Mouse (Mus musculus) liver, embryonic 16.5 days (tissue): ENCODE results near the gene Clic4. TPM values are rescaled to one million over a fixed set of nuclear protein-coding genes. Genes with fewer than 3 reads are reported as not detected.

Experiments used
- ATAC-seq: fragments of 200-750 bp; cut with Nextera tagmentation; 2 replicates; pipeline ENCODE4 v1.8.0; 2017; ENCODE audit warnings: low read depth, mild to moderate bottlenecking, moderate number of reproducible peaks, moderate library complexity
- H3K27ac ChIP-seq: fragments of 300-500 bp; sonication (generic); 2 replicates; pipeline ENCODE4 v1.5.1; 2014; ENCODE audit warnings: mild to moderate bottlenecking, low read length
- H3K27me3 ChIP-seq: fragments of 300-500 bp; sonication (generic); 2 replicates; pipeline ENCODE4 v1.6.1; 2014; ENCODE audit warnings: low read depth, low read length, mixed read lengths; ENCODE audit not compliant: control insufficient read depth, insufficient read depth
- H3K36me3 ChIP-seq: fragments of 300-500 bp; sonication (generic); 2 replicates; pipeline ENCODE4 v1.6.1; 2014; ENCODE audit warnings: mild to moderate bottlenecking; ENCODE audit not compliant: control insufficient read depth, insufficient read depth
- H3K4me1 ChIP-seq: fragments of 300-500 bp; sonication (generic); 2 replicates; pipeline ENCODE4 v1.6.1; 2014; ENCODE audit warnings: low read depth, low read length, mixed read lengths; ENCODE audit not compliant: control insufficient read depth
- H3K4me2 ChIP-seq: fragments of 300-500 bp; sonication (generic); 2 replicates; pipeline ENCODE4 v1.6.1; 2014; ENCODE audit warnings: low read depth, low read length, mixed read lengths
- H3K4me3 ChIP-seq: fragments of 300-500 bp; sonication (generic); 2 replicates; pipeline ENCODE4 v1.5.1; 2014; ENCODE audit warnings: low read depth, mild to moderate bottlenecking, low read length
- H3K9ac ChIP-seq: fragments of 300-500 bp; sonication (generic); 2 replicates; pipeline ENCODE4 v1.6.1; 2014; ENCODE audit warnings: low read depth, low read length
- H3K9me3 ChIP-seq: fragments of 300-500 bp; sonication (generic); replicated peaks from 2 replicates; pipeline ENCODE4 v1.6.1; 2016; ENCODE audit warnings: low read length; ENCODE audit not compliant: control insufficient read depth
- WGBS: fragments of 180-500 bp; shearing (Covaris S2); extraction: QIAGEN DNeasy Blood & Tissue Kit; methylation state at CpG from one replicate; pipeline ENCODE4 v1.1.7; 2014; ENCODE audit not compliant: insufficient replicate concordance; 5-methylcytosine and 5-hydroxymethylcytosine counted together
- polyA plus RNA-seq: library from polyadenylated mRNA; unstranded; fragments of >200 nt; fragmentation: Nextera tagmentation; extraction: Ambion mirVana; gene quantifications from 2 replicates; pipeline ENCODE4 v1.2.1, GENCODE M21; 2015

The Clic4 gene
- polyA plus RNA-seq: 109 and 110 TPM in 2 replicates

DNA sequence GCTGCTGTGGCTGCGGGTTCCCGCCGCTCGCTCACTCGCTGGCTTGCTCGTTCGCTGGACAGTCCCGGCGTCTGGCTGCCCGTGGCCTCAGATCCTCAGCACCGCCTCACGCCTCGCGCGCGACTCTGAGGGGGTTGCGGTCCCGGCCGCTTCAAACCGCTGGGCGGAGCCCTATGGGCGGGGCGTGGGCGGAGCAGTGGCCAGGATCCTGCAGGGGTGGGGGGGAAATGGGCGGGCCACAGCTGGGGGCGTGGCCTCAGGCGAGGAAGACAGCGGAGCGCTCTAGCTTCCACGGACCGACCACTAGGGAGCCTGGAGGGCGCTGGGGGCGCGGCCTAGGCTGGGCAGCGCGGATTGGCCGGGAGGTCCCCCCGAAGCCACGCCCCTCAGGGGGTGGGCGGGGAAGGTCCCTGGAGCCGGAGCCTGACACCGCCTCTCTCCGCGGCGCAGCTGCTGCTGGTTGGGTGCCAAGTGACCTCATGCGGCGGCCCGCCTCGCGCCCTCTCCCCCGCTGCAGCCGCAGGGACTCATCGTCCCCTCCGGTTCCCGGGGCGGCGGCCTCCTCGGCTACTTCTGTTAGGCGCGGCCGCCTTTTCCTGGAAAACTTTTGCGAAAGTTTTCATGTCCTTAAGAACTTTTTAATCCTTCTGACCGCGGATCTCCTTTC lies at the start of gene Clic4:
Clic4 (minus strand) TSS at position 175 of the 667 bp plus-strand sequence.
- peak; percentile 94 for ATAC-seq
- Histone ChIP-seq H3K4me3 (peak within 1 kb of the TSS; percentile 96), H3K27ac (peak within 1 kb of the TSS; percentile 94), H3K27me3 (no peaks in the 10 kb centered on the region), H3K9me3 (no peaks in the 10 kb centered on the region), H3K4me2 (peak within 1 kb of the TSS; percentile 88), H3K4me1 (peaks cover 46% of the 10 kb centered on the region), H3K36me3 (no peaks in the 10 kb centered on the region; the same call in 1 of the 2 replicates), H3K9ac (peak within 1 kb of the TSS; percentile 97)
- 0% methylated on average over 62 of the region's 64 CpGs for WGBS

DNA sequence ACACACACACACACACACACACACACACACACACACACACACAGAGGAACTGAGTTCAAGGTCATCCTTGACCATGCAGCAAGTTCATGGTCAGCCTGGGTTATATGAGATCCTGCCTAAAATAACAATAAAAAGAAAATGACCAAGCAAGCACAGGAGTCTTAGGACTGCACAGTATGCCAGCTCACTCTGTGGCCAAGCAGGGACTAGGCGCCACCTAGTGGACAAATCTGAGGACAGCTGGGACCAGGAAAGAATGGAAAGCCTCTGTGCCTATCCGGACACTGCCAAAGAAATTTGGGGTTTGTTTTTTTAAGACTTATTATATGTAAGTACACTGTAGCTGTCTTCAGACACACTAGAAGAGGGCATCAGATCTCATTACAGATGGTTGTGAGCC lies 45.4 kb upstream of the Clic4 start:
- Histone ChIP-seq H3K9ac (no peak overlapping the region), H3K36me3 (peaks cover 69% of the 10 kb centered on the region), H3K27ac (no peak overlapping the region), H3K4me2 (no peak overlapping the region), H3K9me3 (peaks cover 4% of the 10 kb centered on the region; the same call in 1 of the 2 replicates), H3K4me1 (peaks cover 21% of the 10 kb centered on the region), H3K27me3 (no peaks in the 10 kb centered on the region), H3K4me3 (no peak overlapping the region)
- peak; percentile 30; the same call in 1 of the 2 replicates for ATAC-seq
- WGBS: 18% methylated on average over 2 of the region's 2 CpGs

DNA sequence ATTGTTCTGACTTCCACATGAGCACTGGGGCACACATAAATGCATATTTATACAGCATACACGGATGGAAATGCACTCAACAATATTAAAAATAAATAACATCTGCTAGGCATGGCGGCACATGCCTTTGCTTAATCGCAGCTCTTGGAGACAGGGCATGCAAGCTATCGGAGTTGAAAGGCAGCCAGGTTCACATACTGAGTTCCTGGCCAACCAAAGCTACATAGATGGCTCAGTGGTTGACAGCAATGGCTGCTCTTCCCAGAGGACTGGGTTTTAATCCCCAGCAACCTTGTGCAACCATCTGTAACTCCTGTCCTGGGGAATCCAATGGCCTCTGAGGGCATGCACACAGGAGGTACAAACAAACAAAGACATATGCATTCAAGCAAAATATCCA lies 44.9 kb upstream of the Clic4 start:
- Histone ChIP-seq H3K9me3 (peaks cover 4% of the 10 kb centered on the region; the same call in 1 of the 2 replicates), H3K9ac (no peak overlapping the region), H3K27me3 (no peaks in the 10 kb centered on the region), H3K4me2 (no peak overlapping the region), H3K4me1 (peaks cover 26% of the 10 kb centered on the region), H3K4me3 (no peak overlapping the region), H3K27ac (no peak overlapping the region), H3K36me3 (peaks cover 65% of the 10 kb centered on the region)
- ATAC-seq: no peak
- 90% methylated on average over 4 of the region's 4 CpGs for WGBS

DNA sequence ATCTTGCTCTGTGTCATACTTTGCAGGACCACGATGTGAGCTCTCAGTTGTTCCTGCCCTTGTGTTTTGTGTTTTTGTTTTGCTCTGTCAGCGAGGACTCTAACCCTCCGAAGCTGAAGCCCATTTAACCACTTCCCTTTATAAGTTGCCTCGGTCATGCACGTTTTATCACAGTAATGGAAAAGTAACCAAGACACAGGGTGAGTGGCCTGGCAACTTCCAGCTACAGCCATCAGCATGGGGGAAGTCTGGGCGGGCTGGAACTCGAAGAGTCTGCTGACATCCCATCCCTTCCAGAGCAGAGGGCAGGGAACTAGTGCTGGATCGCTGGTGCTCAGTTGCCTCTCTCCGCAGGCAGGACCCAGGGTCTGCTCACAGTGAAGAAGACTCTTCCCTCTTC lies 42.7 kb upstream of the Clic4 start:
- Histone ChIP-seq H3K9ac (no peak overlapping the region), H3K4me1 (peaks cover 32% of the 10 kb centered on the region), H3K4me3 (no peak overlapping the region), H3K9me3 (peaks cover 4% of the 10 kb centered on the region; the same call in 1 of the 2 replicates), H3K27ac (peak overlapping the region; percentile 80), H3K27me3 (no peaks in the 10 kb centered on the region), H3K36me3 (peaks cover 44% of the 10 kb centered on the region), H3K4me2 (no peak overlapping the region)
- ATAC-seq: no peak
- WGBS: 85% methylated on average over 9 of the region's 9 CpGs

DNA sequence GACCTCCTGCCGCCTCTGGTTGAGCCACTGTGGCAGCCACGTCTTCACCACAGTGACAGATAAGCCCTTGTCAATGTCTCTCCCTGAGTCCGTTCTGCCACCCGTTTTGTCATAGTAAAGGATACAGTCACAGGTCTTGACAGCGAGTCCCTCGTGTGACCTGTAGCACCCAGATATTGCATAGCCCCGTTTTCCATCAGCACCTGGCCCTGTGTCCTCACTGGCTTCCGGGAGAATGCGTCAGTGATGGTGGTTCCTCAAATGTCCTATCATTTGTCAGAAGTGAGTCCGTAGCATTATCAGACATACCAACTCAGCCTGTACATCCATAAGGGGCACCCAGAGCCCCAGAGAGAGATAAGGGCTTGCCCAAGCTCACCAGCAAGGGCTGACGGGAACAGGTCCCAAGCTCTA lies 41.8 kb upstream of the Clic4 start:
- Histone ChIP-seq H3K9me3 (peaks cover 4% of the 10 kb centered on the region; the same call in 1 of the 2 replicates), H3K4me3 (peak overlapping the region; percentile 42), H3K9ac (peak overlapping the region; percentile 43), H3K4me2 (peak overlapping the region; percentile 66), H3K27me3 (no peaks in the 10 kb centered on the region), H3K36me3 (peaks cover 35% of the 10 kb centered on the region), H3K27ac (peak overlapping the region; percentile 80), H3K4me1 (peaks cover 32% of the 10 kb centered on the region)
- 19% methylated on average over 11 of the region's 11 CpGs for WGBS
- peak; percentile 79 for ATAC-seq

DNA sequence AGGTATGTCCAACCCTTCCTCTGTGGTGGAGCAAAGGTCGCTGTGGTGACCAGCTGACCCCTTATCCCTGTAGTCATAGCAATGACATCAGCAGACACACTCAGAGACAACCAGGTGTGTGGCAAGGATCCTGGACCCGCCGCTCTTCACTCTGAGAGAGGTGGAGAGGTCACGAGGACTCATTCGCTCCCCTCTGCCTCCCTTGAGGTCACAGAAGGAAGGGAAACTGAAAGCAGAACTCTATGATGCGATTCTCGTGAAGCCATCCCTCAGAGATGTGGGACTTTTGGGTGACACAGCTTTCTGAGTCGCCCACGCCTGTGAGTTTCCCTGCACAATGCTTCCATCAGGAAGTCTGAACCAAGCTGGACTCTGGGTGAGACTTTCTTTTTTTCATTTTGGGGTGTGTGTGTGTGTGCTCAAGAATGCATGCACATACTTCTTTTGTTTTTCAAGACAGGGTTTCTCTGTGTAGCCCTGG lies 41.2 kb upstream of the Clic4 start:
- peaks cover 32% of the 10 kb centered on the region for H3K4me1 ChIP-seq
- WGBS: 12% methylated on average over 9 of the region's 9 CpGs
- peaks cover 29% of the 10 kb centered on the region for H3K36me3 ChIP-seq
- H3K27me3 ChIP-seq: no peaks in the 10 kb centered on the region
- peaks cover 4% of the 10 kb centered on the region; the same call in 1 of the 2 replicates for H3K9me3 ChIP-seq
- peak; percentile 16 for ATAC-seq
- H3K9ac ChIP-seq: peak overlapping the region; percentile 43
- peak overlapping the region; percentile 66 for H3K4me2 ChIP-seq
- peak overlapping the region; percentile 80 for H3K27ac ChIP-seq
- H3K4me3 ChIP-seq: peak overlapping the region; percentile 42

DNA sequence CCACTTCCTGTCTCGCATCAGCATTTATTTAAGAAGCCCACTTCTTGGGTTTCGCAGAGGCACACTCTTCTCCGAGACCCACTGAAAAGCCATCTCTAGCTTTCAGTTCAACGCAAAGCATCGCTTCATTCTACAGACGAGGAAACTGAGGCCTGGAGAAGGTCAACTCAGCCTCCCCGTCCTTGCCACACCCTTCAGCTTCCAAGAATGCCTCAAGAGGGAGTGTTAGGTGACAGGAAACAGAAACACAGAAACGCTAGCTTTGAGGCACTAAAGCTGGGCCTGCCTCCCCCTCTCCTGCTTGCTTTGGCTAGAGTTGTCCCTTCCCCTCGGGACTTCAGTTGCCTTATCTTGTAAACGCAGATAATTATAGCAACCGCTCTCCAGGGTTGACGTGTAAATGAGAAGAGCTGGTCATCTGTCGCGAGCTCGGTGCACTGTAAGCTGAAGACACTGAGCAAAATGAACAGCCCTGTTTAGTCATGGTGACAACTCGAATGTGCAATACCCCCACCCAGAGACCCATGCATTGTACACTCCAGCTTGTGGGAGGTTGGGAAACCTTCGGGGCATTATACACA lies 40.6 kb upstream of the Clic4 start:
- H3K9ac ChIP-seq: peak overlapping the region; percentile 43
- peak overlapping the region; percentile 80 for H3K27ac ChIP-seq
- peak; percentile 57 for ATAC-seq
- peaks cover 32% of the 10 kb centered on the region for H3K4me1 ChIP-seq
- WGBS: 10% methylated on average over 17 of the region's 17 CpGs
- peak overlapping the region; percentile 42 for H3K4me3 ChIP-seq
- H3K4me2 ChIP-seq: peak overlapping the region; percentile 66
- H3K36me3 ChIP-seq: peaks cover 23% of the 10 kb centered on the region
- H3K9me3 ChIP-seq: peaks cover 4% of the 10 kb centered on the region; the same call in 1 of the 2 replicates
- H3K27me3 ChIP-seq: no peaks in the 10 kb centered on the region

DNA sequence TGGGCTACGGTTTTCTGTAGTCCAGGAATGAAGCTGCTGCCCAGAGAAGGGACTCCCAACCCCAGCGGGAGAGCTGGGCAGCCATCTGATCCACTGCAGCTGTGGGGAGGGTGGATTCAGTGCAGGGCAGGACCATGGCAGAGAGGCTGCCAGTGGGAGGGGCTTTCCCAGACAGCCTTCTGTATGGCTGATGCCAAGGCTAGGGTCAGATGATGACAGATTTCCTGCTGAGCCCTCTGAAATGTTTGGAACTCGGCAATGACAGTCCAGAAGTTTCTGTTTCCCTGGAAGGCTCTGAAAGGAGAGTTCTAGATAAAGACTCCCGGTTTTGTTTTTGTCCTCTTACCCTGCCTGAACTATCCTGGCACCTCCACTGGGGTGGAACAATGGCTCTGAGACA lies 40.1 kb upstream of the Clic4 start:
- Histone ChIP-seq H3K4me1 (peaks cover 32% of the 10 kb centered on the region), H3K4me3 (peak overlapping the region; percentile 42), H3K9ac (peak overlapping the region; percentile 43), H3K27me3 (no peaks in the 10 kb centered on the region), H3K27ac (peak overlapping the region; percentile 80), H3K9me3 (peaks cover 4% of the 10 kb centered on the region; the same call in 1 of the 2 replicates), H3K36me3 (peaks cover 22% of the 10 kb centered on the region), H3K4me2 (peak overlapping the region; percentile 66)
- 23% methylated on average over 4 of the region's 4 CpGs for WGBS
- peak; percentile 65 for ATAC-seq

DNA sequence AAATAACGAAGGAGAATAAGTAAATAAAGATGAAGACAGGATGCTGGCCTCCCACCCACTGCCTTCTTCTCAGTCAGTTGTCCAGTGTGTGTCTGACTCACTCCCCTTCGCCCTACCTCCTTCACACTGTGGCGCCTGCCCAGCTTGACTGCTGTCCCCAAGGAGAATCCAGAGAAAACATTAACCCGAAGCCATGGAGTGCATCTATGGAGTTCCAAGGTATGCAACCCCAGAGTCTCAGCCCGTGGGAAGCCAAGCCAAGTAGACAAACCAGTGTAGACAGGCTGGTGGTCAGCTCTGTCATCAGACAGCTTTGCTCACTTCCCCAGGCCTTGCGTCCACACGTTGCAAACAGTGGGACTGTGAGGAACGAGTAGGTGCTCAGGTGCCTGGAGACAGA lies 37.8 kb upstream of the Clic4 start:
- Histone ChIP-seq H3K4me1 (peaks cover 38% of the 10 kb centered on the region), H3K27me3 (no peaks in the 10 kb centered on the region), H3K9me3 (peaks cover 4% of the 10 kb centered on the region; the same call in 1 of the 2 replicates), H3K4me3 (no peak overlapping the region), H3K9ac (no peak overlapping the region), H3K27ac (no peak overlapping the region), H3K4me2 (no peak overlapping the region), H3K36me3 (peaks cover 6% of the 10 kb centered on the region)
- ATAC-seq: no peak
- 78% methylated on average over 8 of the region's 8 CpGs for WGBS
